Mouse (Mus musculus): ENCODE results near the gene Smyd3. TPM values are rescaled to one million over a fixed set of nuclear protein-coding genes. Genes with fewer than 3 reads are reported as not detected.

Gene Smyd3
- total and polyA plus RNA-seq, 3 experiments = 3.5 to 19.4 (median 17.1) TPM

DNA sequence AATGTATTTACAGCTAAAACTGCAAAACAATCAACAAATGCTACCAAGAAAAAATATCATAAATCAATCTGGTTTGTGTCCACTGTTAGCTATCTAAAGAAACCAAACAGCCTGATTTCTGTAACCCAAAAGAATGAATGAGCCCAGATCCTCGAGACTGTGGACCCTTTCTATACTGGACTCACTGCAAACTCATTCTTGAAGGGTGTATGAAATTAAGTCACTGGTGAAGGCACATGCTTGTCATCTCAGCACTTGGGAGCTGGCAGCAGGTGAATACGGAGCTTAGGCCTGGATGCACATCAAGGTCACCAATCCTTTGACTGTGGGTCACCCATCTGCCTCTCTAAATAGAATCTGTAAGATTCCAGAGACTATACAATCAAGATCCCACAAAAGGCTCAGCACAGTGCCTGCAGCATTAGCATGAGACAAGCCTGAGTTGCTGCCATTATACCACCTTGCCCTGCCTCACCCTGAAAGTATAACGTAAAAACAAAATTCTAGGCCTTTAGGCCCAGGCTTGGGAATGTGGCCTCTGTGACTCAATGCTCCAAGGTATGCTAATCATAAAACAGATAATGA, 149.3 kb downstream of the Smyd3 start:
- peaks cover 12% of the 10 kb centered on the region for H3K9me3 ChIP-seq (replicated peaks)
- no peaks in the 10 kb centered on the region for H3K4me1 ChIP-seq (ENCODE audit: insufficient read depth, low read depth, low read length)
- DNase-seq (ENCODE audit: low spot score) (no peak), ATAC-seq (ENCODE audit: extremely low read depth, insufficient number of reproducible peaks, low FRiP score, poor library complexity, severe bottlenecking) (no peak)
- H3K27me3 ChIP-seq (ENCODE audit: insufficient read depth, low read length) = no peaks in the 10 kb centered on the region
- TF ChIP-seq CTCF (IDR thresholded peaks at IDR 0.05; ENCODE audit: low read depth, low read length) = no peak
- no peak for TF ChIP-seq GATA2 (IDR thresholded peaks at IDR 0.05; ENCODE audit: borderline replicate concordance, low read depth, low read length)
- TF ChIP-seq TAL1 (conservative IDR thresholded peaks at IDR 0.05; ENCODE audit: low read depth, low read length) = no peak
- TF ChIP-seq GATA1 (IDR thresholded peaks at IDR 0.05; ENCODE audit: borderline replicate concordance, low read length) = no peak
- TF ChIP-seq POLR2AphosphoS5 (IDR thresholded peaks at IDR 0.05; ENCODE audit: insufficient replicate concordance, low read depth, low read length) = no peak
- H3K4me3 ChIP-seq (ENCODE audit: low read depth, low read length) = no peak overlapping the region
- peaks cover 4% of the 10 kb centered on the region for H3K36me3 ChIP-seq (replicated peaks)

DNA sequence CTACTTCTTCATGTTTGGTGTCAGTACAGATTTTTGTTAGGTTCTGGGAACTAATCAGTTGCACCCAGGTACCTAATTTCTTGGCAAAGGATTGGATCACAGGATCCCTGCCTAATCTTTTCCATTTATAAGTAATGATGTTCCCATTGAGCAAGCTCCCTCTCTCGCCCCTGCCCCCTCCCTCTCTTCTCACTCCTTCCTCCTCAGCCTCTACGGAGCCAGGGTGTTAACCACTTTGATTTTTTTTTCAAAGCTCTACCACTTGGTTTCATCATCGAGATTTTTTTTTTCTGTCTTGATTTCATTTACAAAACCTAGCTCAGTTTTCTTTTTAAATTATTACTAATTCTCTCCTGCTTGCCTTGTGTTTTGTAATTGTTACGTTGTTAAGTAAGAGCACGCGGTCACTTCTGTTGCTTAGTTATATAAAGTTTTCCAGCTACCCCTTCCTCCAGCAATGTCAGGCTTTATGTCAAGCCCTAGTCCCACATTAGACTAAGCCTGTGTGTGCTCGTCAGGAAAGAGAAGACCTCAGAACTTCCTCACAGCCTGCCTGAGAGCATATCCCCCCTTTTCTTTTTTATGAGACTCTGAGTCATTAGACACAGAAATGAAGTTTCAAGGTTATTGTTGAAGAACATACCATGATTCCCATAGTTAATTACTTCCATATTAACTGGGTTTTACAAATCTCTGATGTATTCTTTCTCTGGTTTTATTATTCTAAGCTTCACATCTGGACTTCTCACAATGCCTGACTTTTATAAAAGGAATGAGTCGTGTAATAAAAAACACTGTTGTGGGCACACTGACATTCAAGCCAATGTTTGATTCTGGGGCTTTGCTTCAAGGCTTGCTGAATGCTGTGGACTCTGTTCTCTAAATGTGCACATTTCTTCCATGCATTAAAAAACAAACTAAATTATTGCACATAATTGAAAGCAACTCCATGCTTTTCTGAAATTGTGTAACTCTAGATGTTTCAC, 156.1 kb downstream of the Smyd3 start:
- Histone ChIP-seq H3K4me1 (ENCODE audit: insufficient read depth, low read depth, low read length) (no peaks in the 10 kb centered on the region), H3K36me3 (replicated peaks) (no peaks in the 10 kb centered on the region), H3K9me3 (replicated peaks) (no peaks in the 10 kb centered on the region), H3K27me3 (ENCODE audit: insufficient read depth, low read length) (no peaks in the 10 kb centered on the region), H3K4me3 (ENCODE audit: low read depth, low read length) (no peak overlapping the region)
- no peak for DNase-seq (ENCODE audit: low spot score)
- TF ChIP-seq GATA1 (IDR thresholded peaks at IDR 0.05; ENCODE audit: borderline replicate concordance, low read length) (no peak), GATA2 (IDR thresholded peaks at IDR 0.05; ENCODE audit: borderline replicate concordance, low read depth, low read length) (no peak), TAL1 (conservative IDR thresholded peaks at IDR 0.05; ENCODE audit: low read depth, low read length) (no peak), CTCF (IDR thresholded peaks at IDR 0.05; ENCODE audit: low read depth, low read length) (no peak), POLR2AphosphoS5 (IDR thresholded peaks at IDR 0.05; ENCODE audit: insufficient replicate concordance, low read depth, low read length) (no peak)
- ATAC-seq (ENCODE audit: extremely low read depth, insufficient number of reproducible peaks, low FRiP score, poor library complexity, severe bottlenecking) = no peak

DNA sequence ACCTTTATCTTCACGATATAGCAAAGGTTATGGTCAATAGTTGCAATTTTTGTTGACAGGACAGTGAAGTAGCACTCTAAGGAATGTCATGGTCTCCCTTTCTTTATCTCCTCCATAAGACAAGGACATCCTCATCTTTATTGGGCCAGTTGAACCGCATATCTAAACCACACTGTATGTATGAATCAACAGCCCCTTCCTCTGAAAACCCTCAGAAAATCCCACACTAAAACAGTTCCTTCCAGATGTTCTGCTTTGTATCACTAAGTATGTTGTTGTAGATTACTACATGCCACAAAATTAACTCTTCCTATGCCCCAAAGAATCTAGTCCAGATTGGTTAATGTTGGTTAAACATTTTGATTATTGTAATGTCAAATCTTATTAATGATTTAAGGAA, 160.7 kb downstream of the Smyd3 start:
- H3K9me3 ChIP-seq (replicated peaks) = no peaks in the 10 kb centered on the region
- no peak for TF ChIP-seq GATA1 (IDR thresholded peaks at IDR 0.05; ENCODE audit: borderline replicate concordance, low read length)
- TF ChIP-seq TAL1 (conservative IDR thresholded peaks at IDR 0.05; ENCODE audit: low read depth, low read length) = no peak
- TF ChIP-seq CTCF (IDR thresholded peaks at IDR 0.05; ENCODE audit: low read depth, low read length) = no peak
- TF ChIP-seq POLR2AphosphoS5 (IDR thresholded peaks at IDR 0.05; ENCODE audit: insufficient replicate concordance, low read depth, low read length) = no peak
- TF ChIP-seq GATA2 (IDR thresholded peaks at IDR 0.05; ENCODE audit: borderline replicate concordance, low read depth, low read length) = no peak
- no peak for ATAC-seq (ENCODE audit: extremely low read depth, insufficient number of reproducible peaks, low FRiP score, poor library complexity, severe bottlenecking)
- no peaks in the 10 kb centered on the region for H3K36me3 ChIP-seq (replicated peaks)
- no peaks in the 10 kb centered on the region for H3K4me1 ChIP-seq (ENCODE audit: insufficient read depth, low read depth, low read length)
- no peak for DNase-seq (ENCODE audit: low spot score)
- H3K27me3 ChIP-seq (ENCODE audit: insufficient read depth, low read length) = no peaks in the 10 kb centered on the region
- no peak overlapping the region for H3K4me3 ChIP-seq (ENCODE audit: low read depth, low read length)

DNA sequence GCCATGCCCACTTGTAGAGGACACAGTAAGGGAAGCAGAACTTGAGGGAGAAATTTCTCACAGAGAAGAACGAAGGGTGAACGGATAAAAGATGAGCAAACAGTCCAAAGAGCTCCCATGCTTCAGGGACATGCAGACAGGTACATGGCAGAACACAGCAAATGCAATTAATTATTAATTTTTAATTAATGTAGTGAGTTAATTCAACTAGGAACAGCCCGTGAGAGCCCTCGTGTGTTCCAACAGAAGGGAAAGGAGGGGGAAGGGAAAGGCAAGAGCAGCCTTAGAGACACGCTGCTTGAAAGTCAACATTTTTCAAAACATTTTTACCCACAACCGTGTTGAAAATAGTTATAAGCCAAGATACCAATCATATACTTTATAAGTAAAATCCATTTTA, 163.6 kb downstream of the Smyd3 start:
- ATAC-seq (ENCODE audit: extremely low read depth, insufficient number of reproducible peaks, low FRiP score, poor library complexity, severe bottlenecking) = no peak
- no peak for DNase-seq (ENCODE audit: low spot score)
- Histone ChIP-seq H3K27me3 (ENCODE audit: insufficient read depth, low read length) (no peaks in the 10 kb centered on the region), H3K4me1 (ENCODE audit: insufficient read depth, low read depth, low read length) (no peaks in the 10 kb centered on the region), H3K36me3 (replicated peaks) (no peaks in the 10 kb centered on the region), H3K9me3 (replicated peaks) (no peaks in the 10 kb centered on the region), H3K4me3 (ENCODE audit: low read depth, low read length) (no peak overlapping the region)
- TF ChIP-seq GATA2 (IDR thresholded peaks at IDR 0.05; ENCODE audit: borderline replicate concordance, low read depth, low read length) = no peak
- TF ChIP-seq POLR2AphosphoS5 (IDR thresholded peaks at IDR 0.05; ENCODE audit: insufficient replicate concordance, low read depth, low read length) = no peak
- TF ChIP-seq GATA1 (IDR thresholded peaks at IDR 0.05; ENCODE audit: borderline replicate concordance, low read length) = no peak
- TF ChIP-seq TAL1 (conservative IDR thresholded peaks at IDR 0.05; ENCODE audit: low read depth, low read length) = no peak
- TF ChIP-seq CTCF (IDR thresholded peaks at IDR 0.05; ENCODE audit: low read depth, low read length) = no peak

DNA sequence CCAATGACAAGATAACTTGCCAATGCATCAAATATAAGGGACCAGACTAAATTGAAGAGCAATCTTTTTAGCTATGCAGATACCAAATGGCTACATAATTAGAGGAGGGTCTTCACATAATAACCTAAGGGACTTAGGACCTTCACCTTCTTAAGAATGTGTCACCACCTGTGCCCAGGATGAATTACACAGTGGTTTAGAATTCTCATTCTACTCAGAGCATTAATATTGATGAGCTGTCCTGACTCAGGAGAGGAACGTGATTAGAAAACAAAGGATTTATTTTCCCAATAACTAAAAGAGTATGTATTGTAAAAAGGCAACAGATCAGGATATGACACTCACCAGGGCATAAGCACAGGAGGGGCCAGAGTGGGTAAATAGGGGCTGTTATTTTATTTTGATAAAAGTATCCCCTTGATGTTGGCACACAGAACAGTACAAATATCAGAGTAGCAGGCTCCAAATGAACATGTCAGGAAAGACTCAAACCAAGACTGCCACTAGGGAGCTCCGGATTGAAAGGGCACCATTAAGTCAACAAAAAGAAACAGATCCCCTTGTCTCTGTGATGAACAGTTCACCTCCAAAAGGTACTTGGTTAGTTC, 172.4 kb downstream of the Smyd3 start:
- TF ChIP-seq TAL1 (conservative IDR thresholded peaks at IDR 0.05; ENCODE audit: low read depth, low read length) (no peak), POLR2AphosphoS5 (IDR thresholded peaks at IDR 0.05; ENCODE audit: insufficient replicate concordance, low read depth, low read length) (no peak), GATA1 (IDR thresholded peaks at IDR 0.05; ENCODE audit: borderline replicate concordance, low read length) (no peak), GATA2 (IDR thresholded peaks at IDR 0.05; ENCODE audit: borderline replicate concordance, low read depth, low read length) (no peak), CTCF (IDR thresholded peaks at IDR 0.05; ENCODE audit: low read depth, low read length) (no peak)
- H3K4me1 ChIP-seq (ENCODE audit: insufficient read depth, low read depth, low read length) = no peaks in the 10 kb centered on the region
- H3K4me3 ChIP-seq (ENCODE audit: low read depth, low read length) = no peak overlapping the region
- H3K36me3 ChIP-seq (replicated peaks) = peaks cover 5% of the 10 kb centered on the region
- no peak for DNase-seq (ENCODE audit: low spot score)
- H3K27me3 ChIP-seq (ENCODE audit: insufficient read depth, low read length) = no peaks in the 10 kb centered on the region
- H3K9me3 ChIP-seq (replicated peaks) = no peaks in the 10 kb centered on the region
- no peak for ATAC-seq (ENCODE audit: extremely low read depth, insufficient number of reproducible peaks, low FRiP score, poor library complexity, severe bottlenecking)

DNA sequence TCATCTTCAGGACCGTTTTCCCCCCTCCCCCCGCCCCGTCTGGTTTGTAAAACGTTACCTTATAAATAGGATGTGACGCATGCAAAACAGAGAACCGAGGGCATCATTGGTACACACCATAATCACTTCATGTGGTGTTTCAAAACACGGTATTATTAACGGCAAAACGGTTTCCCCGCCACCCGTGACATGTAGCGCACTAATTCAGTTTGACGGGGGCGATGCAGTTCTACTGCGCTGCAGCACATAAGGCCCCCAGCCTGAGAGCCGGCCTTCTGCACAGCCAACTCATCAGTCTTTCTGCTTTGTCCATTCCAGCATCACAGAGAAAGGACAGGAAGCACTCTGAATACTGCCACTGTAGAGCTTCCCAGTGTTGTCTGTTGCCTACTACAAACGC, 174.4 kb downstream of the Smyd3 start:
- Histone ChIP-seq H3K36me3 (replicated peaks) (peaks cover 5% of the 10 kb centered on the region), H3K27me3 (ENCODE audit: insufficient read depth, low read length) (no peaks in the 10 kb centered on the region), H3K4me3 (ENCODE audit: low read depth, low read length) (no peak overlapping the region), H3K9me3 (replicated peaks) (no peaks in the 10 kb centered on the region), H3K4me1 (ENCODE audit: insufficient read depth, low read depth, low read length) (no peaks in the 10 kb centered on the region)
- ATAC-seq (ENCODE audit: extremely low read depth, insufficient number of reproducible peaks, low FRiP score, poor library complexity, severe bottlenecking) = no peak
- DNase-seq (ENCODE audit: low spot score) = no peak
- TF ChIP-seq CTCF (IDR thresholded peaks at IDR 0.05; ENCODE audit: low read depth, low read length) = no peak
- no peak for TF ChIP-seq TAL1 (conservative IDR thresholded peaks at IDR 0.05; ENCODE audit: low read depth, low read length)

All from G1E (cell line).